Mouse (Mus musculus) embryonic fibroblast, embryonic 13.5 days (primary cell): ENCODE data around the gene Kcnk3.

Experiments used
- CTCF ChIP-seq: IDR thresholded peaks from 2 replicates; pipeline ENCODE4 v1.5.1; 2011; ENCODE audit warnings: mild to moderate bottlenecking, control low read depth, low read length, moderate library complexity, borderline replicate concordance; ENCODE audit not compliant: insufficient read depth
- POLR2A ChIP-seq: IDR thresholded peaks from 2 replicates; pipeline ENCODE4 v1.6.1; 2011; ENCODE audit warnings: low read depth, mild to moderate bottlenecking, control low read depth, low read length, moderate library complexity

- TF ChIP-seq POLR2A (no peak), CTCF (no peak)
Measured at GRCm38 (mm10) chr5:30615416-30615815, 27.4 kb downstream of the Kcnk3 start.
